Mouse (Mus musculus): Measurements from ENCODE around the gene Zap70.
A peak's percentile ranks its signal among the peaks of the same experiment; 100 is the strongest.
"Not testable (repeated sequence)": the region's sequence is repeated elsewhere in the genome, so short reads cannot be mapped to it uniquely, and the experiment has no call there.

Zap70 gene

GRCm38 (mm10) chr1:36772198-36772934, 10.8 kb downstream of the Zap70 start:
- DNase-seq (ENCODE audit: low read depth): no peak

- DNase-seq (ENCODE audit: low read depth): no peak
Observed at GRCm38 (mm10) chr1:36780793-36781192, 19.2 kb downstream of the Zap70 start.

GRCm38 (mm10) chr1:36782476-36782875, 20.9 kb downstream of the Zap70 start:
- no peak for DNase-seq (ENCODE audit: low read depth)

- DNase-seq (ENCODE audit: low read depth): peak; percentile 83
Observed at GRCm38 (mm10) chr1:36784365-36785134, 23.0 kb downstream of the Zap70 start.

- DNase-seq (ENCODE audit: low read depth): no peak
Observed at GRCm38 (mm10) chr1:36785238-36785641, 23.6 kb downstream of the Zap70 start.

GRCm38 (mm10) chr1:36786377-36786776, 24.8 kb downstream of the Zap70 start:
- peak; percentile 55 for DNase-seq (ENCODE audit: low read depth)

GRCm38 (mm10) chr1:36789416-36789815, 27.8 kb downstream of the Zap70 start:
- DNase-seq (ENCODE audit: low read depth): no peak

- no peak for DNase-seq (ENCODE audit: low read depth)
Observed at GRCm38 (mm10) chr1:36796711-36797110, 35.1 kb downstream of the Zap70 start.

GRCm38 (mm10) chr1:36797481-36797880, 35.9 kb downstream of the Zap70 start:
- DNase-seq (ENCODE audit: low read depth): peak; percentile 65

GRCm38 (mm10) chr1:36800379-36801011, 38.9 kb downstream of the Zap70 start:
- no peak for DNase-seq (ENCODE audit: low read depth)

GRCm38 (mm10) chr1:36804259-36804658, 42.7 kb downstream of the Zap70 start:
- no peak for DNase-seq (ENCODE audit: low read depth)

- DNase-seq (ENCODE audit: low read depth): no peak
Observed at GRCm38 (mm10) chr1:36804833-36805232, 43.2 kb downstream of the Zap70 start.

GRCm38 (mm10) chr1:36806181-36806905, 44.7 kb downstream of the Zap70 start:
- no peak for DNase-seq (ENCODE audit: low read depth)

GRCm38 (mm10) chr1:36807086-36807485, 45.5 kb downstream of the Zap70 start:
- DNase-seq (ENCODE audit: low read depth): no peak

- no peak for DNase-seq (ENCODE audit: low read depth)
Observed at GRCm38 (mm10) chr1:36807782-36808565, 46.4 kb downstream of the Zap70 start.

GRCm38 (mm10) chr1:36811806-36812205, 50.2 kb downstream of the Zap70 start:
- DNase-seq (ENCODE audit: low read depth): no peak

- no peak for DNase-seq (ENCODE audit: low read depth)
Observed at GRCm38 (mm10) chr1:36813415-36813814, 51.8 kb downstream of the Zap70 start.

- no peak for DNase-seq (ENCODE audit: low read depth)
Observed at GRCm38 (mm10) chr1:36814271-36814903, 52.8 kb downstream of the Zap70 start.

- no peak for DNase-seq (ENCODE audit: low read depth)
Observed at GRCm38 (mm10) chr1:36815166-36815565, 53.6 kb downstream of the Zap70 start.

GRCm38 (mm10) chr1:36821918-36822317, 60.3 kb downstream of the Zap70 start:
- DNase-seq (ENCODE audit: low read depth): not testable (repeated sequence)

GRCm38 (mm10) chr1:36824356-36824755, 62.8 kb downstream of the Zap70 start:
- no peak for DNase-seq (ENCODE audit: low read depth)
